Mouse (Mus musculus): ENCODE data around the gene Ccdc24.
A peak's percentile ranks its signal among the peaks of the same experiment; 100 is the strongest.

Ccdc24 gene

DNA sequence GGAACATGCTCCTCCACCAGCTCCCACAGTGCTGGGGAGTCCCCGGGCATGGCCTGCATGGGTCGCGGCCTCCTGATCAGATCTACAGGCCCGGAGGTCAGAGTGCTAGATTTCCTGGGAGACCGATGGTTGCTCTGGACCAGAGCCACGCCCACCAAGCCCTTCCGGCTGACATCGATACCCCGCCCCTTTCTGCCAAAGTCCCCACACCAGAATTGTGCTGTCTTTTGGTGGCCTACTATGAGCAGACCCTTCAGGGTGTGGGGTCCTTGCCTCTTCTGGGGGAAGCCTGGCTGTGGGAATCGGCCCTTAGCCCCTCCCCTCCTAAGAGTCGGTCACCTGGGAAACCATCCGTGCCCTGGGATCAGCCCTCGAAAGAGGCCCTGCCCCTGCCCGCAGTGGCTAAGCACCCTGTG lies at the start of gene Ccdc24:
Gene Ccdc24, minus strand, starts transcription at position 87 of the 416 bp plus-strand sequence.
- peak; percentile 39 for DNase-seq (ENCODE audit: low spot score)

DNA sequence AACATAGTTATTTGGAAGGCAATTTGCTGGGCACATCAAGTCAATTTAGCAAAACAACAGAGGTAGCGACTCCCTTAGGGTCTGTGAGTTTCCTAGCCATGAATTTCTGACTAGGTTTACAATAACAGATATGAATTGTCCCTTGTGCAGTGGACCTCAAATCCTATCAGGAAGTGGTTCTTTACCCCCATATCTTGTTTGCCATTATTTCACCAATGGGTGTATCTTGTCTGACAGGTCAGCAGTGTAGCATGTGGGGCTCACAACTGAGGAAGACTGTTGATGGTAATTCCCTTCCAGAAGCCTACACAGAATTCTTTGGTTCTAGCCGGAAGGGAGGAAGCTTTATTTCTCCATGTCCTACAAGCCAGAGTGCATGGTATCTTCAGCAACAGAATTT lies 49.0 kb upstream of the Ccdc24 start:
- DNase-seq (ENCODE audit: low spot score), result no peak

DNA sequence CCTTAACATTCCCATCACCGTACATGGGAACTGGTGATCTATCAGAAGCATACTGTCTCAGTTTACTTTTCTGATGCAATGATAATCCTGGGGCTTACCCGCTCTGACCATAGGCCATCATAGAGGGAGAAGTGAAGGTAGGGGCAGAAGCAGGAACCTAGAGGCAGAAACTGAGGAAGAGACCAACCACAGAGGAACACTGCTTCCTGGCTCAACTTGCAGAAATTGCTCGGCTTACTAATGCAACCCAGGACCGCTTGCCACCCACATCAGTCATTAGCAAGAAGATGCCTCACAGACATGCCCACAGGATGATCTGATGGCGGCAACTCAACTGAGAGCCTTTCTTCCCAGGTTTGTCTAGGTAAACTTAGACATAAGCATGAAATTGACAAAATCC lies 46.4 kb upstream of the Ccdc24 start:
- no peak for DNase-seq (ENCODE audit: low spot score)

DNA sequence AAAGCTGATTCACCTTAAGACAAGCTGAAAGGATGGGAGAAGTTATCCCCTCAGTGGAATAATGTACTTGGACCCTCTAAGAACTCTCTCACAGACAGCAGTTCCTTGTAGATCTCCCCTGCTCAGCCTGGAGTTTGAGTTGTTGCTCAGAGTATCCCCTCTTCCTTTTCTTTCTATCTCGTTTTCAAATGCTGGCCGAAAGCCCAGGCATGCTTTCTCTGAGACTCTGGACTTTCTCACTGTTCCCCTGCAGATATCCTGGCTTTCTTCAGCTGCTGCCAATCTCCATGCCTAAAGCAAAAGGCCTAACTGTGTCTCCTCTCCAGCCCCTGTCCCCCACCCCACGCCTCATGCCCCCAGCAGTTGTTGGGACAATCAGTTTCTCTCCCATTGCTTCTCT lies 45.9 kb upstream of the Ccdc24 start:
- no peak for DNase-seq (ENCODE audit: low spot score)

DNA sequence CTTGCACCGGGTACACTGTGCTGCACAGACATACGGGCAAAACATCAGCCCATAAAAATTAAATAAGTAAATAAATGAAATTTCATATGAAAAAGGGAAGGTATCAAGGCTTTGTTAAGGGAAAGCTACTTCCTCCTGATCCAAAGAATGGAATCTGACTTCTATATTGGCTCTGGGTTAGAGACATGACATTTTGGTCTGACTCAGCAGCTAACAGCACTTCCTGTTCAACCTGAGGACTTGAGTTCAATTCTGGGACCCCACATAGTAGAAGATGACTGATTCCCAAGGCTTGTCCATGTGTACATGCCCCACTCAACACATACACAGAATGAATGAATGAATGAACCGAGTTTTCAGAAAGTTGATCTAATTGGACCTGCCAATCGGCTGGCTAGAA lies 45.5 kb upstream of the Ccdc24 start:
- no peak for DNase-seq (ENCODE audit: low spot score)

DNA sequence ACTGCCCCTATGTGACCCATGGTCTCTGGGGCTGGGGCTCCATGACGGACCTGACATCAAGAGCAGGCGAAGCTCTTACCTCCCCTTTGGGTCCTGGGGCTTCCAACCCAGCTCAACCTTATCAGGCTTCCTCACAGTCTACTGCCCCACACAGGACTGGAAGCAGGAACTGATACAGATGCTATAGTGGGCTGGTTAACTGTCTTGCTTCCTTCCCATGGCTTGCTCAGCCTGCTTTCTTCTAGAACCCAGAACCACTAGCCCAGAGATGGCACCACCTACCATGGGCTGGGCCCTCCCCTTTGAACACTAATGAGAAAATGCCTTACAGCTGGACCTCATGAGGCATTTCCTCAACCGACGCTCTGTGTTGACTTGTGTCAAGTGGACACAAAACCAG lies 45.0 kb upstream of the Ccdc24 start:
- no peak for DNase-seq (ENCODE audit: low spot score)

DNA sequence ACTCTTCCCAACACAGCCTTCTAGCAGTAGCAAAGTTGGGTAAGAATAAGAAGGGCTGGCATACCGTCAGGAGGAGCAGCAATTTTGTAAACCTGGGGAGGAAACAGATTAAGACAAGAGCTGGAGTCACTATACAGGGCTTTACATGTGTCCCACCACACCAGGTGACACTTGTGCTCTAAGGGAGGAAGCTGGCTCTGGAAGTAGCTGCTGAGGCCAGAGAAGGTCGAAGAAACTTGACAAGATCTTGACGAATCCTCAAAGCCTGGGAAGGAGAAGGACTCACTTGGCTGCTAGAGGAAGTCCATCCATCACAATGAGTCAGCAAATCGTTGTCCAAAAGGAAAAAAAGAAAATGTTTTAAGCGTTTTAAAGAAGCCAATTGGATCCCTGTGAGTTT lies 44.0 kb upstream of the Ccdc24 start:
- DNase-seq (ENCODE audit: low spot score), result no peak

DNA sequence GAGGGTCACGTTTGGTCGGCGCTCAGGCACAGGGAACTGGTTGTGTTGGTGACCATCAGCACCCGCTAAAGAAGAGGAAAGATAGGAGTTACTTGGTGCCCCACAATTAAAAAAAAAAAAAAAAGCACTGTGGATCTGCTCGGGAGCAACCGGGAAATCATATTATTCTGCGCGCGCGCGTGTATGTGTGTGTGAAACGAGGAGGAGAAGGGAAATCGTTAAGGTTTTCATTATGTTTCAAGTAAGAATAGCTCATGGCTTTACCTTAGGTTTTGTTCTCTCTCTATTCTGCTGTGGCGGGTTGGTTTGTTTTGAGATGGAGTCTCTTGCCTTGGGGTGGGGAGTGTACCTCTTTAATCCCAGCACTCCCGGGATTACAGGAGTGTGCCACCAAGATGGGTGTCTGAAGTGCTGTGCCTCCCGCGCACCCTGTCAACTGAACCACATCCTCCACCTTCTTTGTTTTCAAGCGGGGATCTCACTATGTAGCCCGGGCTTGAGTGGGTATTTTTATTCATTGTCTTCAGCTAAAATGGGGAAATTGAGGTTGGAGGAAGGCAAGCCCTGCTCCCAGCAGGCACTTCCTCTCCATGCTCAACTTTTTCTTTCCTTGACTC lies 43.2 kb upstream of the Ccdc24 start:
- no peak for DNase-seq (ENCODE audit: low spot score)

DNA sequence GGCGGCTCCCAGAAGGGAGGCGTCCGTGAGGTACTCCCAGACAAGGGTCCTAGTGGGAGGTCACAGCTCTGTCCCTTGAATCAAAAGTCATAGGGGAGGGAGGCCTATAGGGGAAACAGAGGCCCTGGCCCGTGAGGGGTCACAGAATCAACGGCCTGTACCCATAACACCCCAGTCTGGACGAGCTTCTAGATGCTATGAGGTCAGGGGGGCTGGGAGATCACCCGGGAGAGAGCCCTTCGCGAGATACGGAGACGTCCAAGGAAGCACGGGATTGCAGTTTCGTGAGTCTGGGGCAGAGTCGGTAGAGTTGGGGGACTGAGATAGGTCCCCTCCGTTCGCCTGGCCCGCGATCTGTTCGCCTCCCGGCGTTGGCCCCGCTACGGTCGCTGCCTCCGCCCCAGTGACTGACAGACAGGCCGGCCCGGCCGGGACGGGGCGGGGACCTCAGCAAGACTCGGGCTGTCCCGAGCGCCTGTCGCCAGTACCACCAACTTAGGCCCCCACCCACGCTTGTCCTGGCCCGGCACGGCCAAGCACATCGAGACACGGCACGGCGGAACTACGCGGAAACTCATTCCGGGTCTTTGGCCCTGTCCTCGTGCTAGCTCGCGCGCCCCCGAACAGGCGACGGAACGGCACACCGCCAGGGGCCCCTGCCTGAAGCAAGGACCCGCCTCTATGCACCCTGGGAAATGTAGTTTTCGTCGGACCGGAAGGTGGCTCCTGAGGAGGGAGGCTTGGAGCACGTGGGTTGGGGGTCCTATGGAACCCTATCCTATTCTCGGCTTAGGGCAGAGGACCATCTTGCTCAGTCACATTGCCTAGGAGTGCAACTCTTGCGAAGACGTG lies 42.5 kb upstream of the Ccdc24 start, which contains the start of gene Ipo13:
Gene Ipo13, minus strand, starts transcription at position 409 of the 852 bp plus-strand sequence.
- DNase-seq (ENCODE audit: low spot score), result peak; percentile 97

DNA sequence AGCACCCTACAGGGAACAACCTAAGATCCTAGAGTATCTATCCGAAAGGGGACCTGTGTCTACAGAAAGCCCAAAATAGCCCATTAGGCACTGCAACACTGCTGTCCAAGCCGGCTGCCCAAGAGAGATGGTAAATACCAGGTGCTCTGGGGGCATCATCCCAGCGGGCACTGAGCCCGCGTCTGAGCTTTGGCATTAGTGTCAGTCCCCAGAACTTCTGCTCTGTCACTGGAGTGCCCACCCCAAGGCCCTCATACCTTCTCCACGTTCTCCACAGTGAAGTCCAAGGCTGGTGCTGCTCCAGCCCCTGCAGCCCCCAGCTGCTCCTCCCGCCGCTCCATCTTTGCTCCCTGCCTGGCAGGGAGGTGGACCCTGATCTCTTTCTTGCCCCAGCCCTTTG lies 41.7 kb upstream of the Ccdc24 start:
- no peak for DNase-seq (ENCODE audit: low spot score)

DNA sequence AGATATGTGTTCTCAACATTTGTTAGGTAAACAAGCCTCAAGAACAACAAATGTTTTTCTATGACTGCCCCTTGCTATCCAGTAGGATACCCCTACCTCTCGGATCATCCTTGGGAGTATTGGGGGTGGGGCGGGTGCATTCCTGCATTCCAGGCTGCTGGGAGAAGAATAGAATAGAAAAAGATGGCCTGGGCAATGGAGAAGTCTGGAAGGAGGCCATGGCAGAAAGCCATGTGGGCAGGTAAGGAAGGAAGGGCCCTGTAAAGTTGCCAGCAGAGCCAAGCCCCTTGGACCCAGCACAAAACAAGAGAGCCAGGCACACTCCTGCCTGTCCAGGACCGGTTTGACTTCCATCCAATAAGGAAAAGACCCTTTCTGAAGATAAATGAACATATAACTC lies 41.1 kb upstream of the Ccdc24 start:
- DNase-seq (ENCODE audit: low spot score), result no peak

DNA sequence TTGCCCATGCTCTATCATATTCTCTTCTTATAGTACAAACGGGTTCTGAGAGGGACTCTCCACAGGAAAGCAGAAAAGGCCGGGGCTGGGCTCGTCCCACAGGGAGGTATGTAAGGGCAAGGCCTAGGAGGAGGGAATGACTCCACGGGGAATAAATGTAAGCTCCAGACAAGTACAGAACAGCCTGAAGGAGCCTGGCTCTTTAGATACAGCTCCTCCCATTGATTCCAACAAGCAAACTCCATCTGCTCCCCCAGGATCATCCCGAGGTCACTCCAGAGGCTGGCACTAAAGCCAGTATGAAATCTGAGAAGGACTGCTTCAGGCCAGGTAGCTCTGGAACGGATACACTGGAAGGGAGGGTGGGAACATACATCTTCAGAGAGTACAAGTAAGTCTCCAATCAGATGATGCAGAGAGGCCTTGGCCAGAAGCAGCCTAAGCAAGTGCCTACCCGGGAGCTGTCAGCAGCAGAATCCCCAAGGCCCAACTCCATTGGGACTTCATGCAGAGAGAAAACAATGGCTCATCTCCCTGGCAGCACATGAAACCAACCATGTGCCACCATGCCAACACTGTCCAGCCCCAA lies 40.4 kb upstream of the Ccdc24 start:
- DNase-seq (ENCODE audit: low spot score), result no peak

DNA sequence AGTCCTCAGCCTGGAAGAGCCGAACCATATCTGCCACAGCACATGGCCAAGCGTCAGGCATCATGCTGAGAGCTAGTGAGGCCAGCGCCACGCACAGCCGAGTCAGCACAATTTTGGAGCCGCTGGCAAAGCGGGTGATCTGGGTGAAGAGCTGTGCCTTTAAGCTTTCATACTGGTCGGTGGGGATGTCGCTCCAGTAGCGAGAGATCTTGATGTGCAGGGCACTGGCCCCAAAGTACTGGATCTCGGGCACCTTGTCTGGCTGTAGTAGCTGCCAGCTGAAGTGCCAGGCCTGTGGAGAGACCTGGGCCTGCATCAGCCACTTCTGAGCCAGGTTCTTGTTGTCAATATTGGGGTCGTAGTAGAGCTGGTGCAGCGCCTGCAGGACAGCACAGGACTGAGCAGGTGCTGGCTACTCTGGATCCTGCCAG lies 39.8 kb upstream of the Ccdc24 start:
- DNase-seq (ENCODE audit: low spot score), result no peak

DNA sequence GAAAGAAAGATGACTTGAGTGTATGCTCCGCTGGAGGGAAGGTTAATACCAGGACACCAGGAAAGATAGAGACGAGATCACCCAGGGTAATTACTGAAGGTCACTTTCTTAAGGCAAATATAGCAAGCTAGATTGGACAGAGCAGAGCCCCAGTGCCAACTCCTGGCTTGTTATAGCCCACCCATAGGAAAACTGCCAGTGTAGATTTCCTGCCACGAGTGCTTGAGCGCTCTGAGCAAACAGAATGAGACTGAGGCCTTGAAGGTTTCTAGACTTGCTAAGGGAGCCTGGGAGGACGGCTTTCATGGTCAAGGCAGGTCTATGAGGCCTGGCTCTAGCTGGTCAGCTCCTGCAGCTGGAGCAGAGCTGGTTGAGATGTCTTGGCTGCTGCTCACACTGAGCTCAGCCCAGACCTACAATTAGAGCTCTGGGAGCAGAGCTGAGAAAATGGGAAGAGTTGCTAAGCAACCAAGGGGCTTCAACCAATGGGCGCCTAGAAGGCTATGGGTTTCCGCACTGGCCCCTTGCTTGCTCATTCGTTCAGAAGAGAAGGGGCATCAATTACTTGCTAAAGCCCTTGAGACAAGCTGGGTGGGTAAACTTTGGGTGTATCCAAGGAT lies 36.6 kb upstream of the Ccdc24 start:
- no peak for DNase-seq (ENCODE audit: low spot score)

DNA sequence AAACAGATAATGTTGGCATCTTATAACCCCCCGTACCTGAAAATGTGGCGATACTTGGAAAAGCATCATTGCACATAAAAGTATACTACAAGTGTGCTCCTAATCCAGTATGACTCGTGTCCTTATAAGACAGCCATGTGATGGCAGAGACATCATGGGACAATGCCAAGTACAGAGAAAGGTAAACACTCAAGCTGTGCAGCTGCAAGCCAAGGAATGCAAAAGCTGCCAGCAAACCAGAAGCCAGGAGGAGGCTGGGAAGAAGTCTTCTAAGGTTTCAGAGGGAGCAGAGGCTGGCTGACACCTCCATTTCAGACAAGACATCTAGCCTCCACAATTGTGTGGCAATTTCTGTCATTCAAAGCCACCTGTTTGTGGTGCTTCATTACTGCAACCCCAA lies 33.8 kb upstream of the Ccdc24 start:
- no peak for DNase-seq (ENCODE audit: low spot score)

DNA sequence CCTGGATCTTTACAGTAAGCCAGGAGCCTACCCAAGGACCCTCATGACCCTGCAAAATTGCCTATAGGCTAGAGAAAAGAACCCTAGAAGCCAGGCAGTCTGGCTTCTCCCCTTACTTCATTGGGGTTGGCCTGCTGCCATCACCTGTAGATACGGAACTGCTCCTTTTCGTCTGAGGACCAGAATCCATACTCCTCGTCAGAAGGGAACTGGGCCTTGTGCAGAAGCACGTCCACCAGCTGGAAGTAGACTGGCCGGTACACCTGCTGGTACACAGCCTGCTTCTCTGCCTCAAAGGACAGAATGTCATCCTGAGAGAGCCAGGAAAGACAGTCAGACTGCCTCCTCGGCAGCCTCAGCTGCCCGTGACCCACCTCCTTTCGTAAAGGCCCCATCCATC lies 32.4 kb upstream of the Ccdc24 start:
- no peak for DNase-seq (ENCODE audit: low spot score)

DNA sequence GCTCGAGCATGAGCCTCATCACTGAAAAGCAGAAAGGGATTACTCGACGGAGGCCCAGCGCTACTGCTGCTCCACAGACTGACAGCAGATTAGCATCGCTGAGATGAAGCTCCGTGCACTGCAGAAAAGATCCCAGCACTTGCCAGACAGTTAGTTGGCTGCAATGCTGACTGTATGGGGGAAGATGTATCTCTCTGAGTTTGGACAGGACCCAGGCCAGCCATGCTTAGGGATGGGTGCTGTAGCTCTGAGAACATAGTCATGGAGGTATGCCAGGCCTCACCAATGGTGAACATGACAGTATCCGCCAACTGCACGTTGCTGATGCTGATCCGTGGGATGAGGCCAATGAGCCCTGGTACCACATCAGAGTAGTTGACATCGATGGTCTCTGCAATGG lies 31.7 kb upstream of the Ccdc24 start:
- DNase-seq (ENCODE audit: low spot score), result no peak

DNA sequence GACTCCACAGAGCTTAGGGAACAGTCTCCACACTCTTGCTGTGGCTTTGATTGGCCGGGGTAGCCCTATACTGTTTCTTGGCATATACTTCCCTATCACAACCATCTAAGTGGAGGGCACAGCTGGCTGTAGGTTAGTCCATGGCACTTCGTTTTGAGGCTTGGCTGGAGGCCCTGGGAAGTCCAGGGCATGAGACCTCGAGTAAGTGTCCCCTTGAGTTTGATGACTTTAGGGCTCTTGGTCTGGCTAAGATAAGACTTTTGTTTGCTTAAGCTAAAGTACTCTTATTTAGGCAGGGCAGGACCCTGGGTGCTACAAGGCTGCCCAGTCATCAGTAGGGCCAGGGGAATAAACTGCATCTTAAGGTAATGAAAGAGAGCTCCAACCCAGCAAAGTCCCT lies 25.8 kb upstream of the Ccdc24 start:
- DNase-seq (ENCODE audit: low spot score), result no peak

DNA sequence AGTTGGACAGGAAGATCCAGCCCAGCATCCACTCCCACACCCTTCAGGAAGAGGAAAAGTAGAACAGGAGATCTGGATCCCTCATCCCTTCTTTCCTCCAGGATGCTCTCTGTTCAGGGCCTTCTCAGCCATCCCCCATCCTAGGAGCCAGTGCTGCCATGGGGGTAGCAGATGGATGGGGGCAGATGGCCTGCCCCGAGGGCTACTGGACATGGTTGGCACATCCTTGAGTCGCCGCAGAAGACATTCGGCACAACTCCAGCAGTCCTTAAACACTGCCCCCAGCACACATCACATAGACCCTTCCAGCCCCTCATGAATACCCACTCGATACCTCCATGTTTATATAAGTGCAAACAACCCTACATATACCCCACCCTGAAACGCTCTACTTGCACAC lies 23.7 kb upstream of the Ccdc24 start:
- no peak for DNase-seq (ENCODE audit: low spot score)

DNA sequence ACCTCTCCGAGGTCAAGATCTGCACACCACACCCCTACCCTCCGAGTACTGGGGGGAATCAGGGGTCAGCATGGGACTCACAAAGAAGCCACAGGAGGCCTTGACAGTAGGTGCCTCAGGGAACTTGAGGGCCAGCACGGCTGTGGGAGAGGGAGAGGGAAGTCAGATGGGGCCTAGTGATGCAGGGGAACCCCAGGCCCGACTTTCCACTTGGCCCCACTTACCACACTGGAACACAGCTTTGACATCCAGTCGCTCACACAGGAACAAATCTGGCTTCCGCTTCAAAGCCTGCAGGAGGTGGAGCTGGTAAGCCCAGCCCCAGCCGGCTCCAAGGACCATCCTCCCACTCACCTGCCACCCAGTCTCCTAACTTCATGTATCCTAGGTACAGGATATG lies 23.0 kb upstream of the Ccdc24 start:
- no peak for DNase-seq (ENCODE audit: low spot score)

DNA sequence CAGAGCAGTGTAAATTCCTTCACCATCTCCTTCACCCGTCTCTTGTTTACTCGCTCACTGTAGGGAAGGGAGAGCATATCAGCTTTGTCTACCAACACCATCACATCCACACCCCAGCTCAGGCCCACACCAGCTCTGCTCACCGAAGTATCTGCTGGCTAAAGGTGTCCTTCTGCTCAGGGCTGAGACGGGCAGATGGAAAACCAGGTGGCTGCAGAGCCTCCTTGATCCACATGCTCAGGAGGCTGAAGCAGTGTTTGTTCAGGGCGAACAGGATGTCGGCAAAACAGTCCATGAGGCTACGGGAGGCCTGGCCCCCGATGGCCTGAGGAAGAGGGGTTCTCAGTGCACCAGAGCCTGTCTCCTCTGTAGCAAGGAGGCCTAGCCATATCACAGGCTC lies 22.2 kb upstream of the Ccdc24 start:
- DNase-seq (ENCODE audit: low spot score), result no peak

DNA sequence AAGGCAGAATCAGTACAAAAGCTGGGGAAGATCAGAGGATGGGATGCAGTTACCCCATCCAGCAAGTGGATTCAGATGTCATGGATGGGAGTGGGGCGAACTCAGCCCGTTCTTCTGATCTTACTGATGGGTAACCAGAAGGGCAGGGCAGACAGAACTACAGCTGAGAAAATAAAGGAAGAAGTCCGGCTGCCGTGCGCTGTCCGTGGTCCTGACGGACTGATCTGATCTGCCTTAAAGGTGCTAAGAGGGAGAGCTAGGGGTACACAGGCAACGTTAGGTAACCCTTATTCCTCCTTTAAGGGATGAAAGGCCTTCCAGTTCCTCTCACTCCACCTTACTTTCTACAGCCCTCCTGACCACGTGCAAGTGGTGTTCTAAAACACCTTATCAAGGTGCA lies 21.0 kb upstream of the Ccdc24 start:
- DNase-seq (ENCODE audit: low spot score), result peak; percentile 27

DNA sequence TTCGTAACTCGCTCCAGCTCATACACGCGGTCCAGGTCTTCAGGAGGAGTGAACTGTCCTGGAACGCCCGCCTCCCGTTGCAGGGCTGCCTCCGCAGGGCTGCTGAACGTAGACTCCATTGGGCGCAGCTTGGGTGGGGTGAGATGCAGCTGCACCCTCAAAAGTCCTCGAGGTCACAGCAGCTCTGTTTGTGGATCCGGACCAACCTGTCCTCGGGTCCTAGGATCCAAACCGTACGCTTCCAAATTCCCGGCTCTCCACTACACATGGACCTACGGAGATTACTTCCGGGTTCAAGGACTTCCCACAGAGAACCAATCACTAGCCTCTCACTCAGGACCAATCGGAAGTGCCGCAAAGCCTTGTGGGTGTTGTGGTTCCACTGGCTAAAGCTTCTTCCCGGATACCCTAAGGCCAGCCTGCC lies 19.4 kb upstream of the Ccdc24 start, which contains the start of gene Dph2:
Gene Dph2, minus strand, starts transcription at position 295 of the 424 bp plus-strand sequence.
- DNase-seq (ENCODE audit: low spot score), result peak; percentile 81
